ENCODE assay signal across 8 mouse cellular contexts in genomic region chr19:4162646-4163542, GRCm38 (mm10). TPM values are rescaled to one million over a fixed set of nuclear protein-coding genes. Genes with fewer than 3 reads are reported as not detected.
A peak's percentile ranks its signal among the peaks of the same experiment; 100 is the strongest.
DNase-seq lines count a peak whose midpoint lies in the region; ATAC-seq lines count a peak whose summit lies in the region.

TSS of gene Rps6kb2 (minus strand) at chr19:4163354.

- H3K9ac ChIP-seq in hindbrain, embryonic 11.5 days (ENCODE audit: low read depth, low read length), result peak within 1 kb of the TSS; percentile 65

- no peaks in the 10 kb centered on the region for H3K9me3 ChIP-seq in hindbrain, embryonic 11.5 days (ENCODE audit: control insufficient read depth, low read length)

- peak within 1 kb of the TSS; percentile 77 for H3K4me3 ChIP-seq in hindbrain, embryonic 11.5 days (ENCODE audit: low read depth, low read length)

- no peaks in the 10 kb centered on the region for H3K27me3 ChIP-seq in hindbrain, embryonic 11.5 days (ENCODE audit: control insufficient read depth, insufficient read depth, low read length)

- 8% methylated on average over 42 of the region's 42 CpGs for WGBS in hindbrain, embryonic 11.5 days

- H3K4me1 ChIP-seq in hindbrain, embryonic 11.5 days (replicated peaks; ENCODE audit: control insufficient read depth, insufficient read depth, low read length), result peaks cover 5% of the 10 kb centered on the region; the same call in 1 of the 2 replicates

- peak within 1 kb of the TSS; percentile 86 for H3K4me2 ChIP-seq in hindbrain, embryonic 11.5 days (replicated peaks; ENCODE audit: low read depth, low read length)

- peak within 1 kb of the TSS; percentile 51 for H3K27ac ChIP-seq in hindbrain, embryonic 11.5 days (ENCODE audit: low read depth, low read length)

- peak; percentile 92 for ATAC-seq in hindbrain, embryonic 11.5 days (ENCODE audit: low FRiP score)

- H3K36me3 ChIP-seq in hindbrain, embryonic 11.5 days (ENCODE audit: control insufficient read depth, insufficient read depth, low read length), result peaks cover 8% of the 10 kb centered on the region; the same call in 1 of the 2 replicates

- peak; percentile 93 for DNase-seq in MN1 (ENCODE audit: low spot score)
- DNase-seq in cerebellum, adult 9-10 months, result peak; percentile 97
- peak; percentile 97 to 99 for DNase-seq in frontal cortex, adult 2 months (ENCODE audit: extremely low spot score in 1 of 2, low spot score in 1 of 2)
- DNase-seq in hindbrain, embryonic 11.5 days (ENCODE audit: low spot score), result peak; percentile 97
- DNase-seq in layer of hippocampus, postnatal 10 days (ENCODE audit: low spot score in 2 of 2), result peak; percentile 97
- DNase-seq in lung, postnatal 10 days, result peak; percentile 97
- DNase-seq in ovary, postnatal 36 days (ENCODE audit: low spot score), result peak; percentile 93
- peak; percentile 92 for DNase-seq in thymus, postnatal 25 days

RNA-seq across cellular contexts. Expression of gene Rps6kb2, which starts in this region (rescaled TPM):
- polyA plus RNA-seq in frontal cortex, adult 2 months (2012; rRNA removed), result 82.4 and 85.6 TPM in 2 replicates
- 42.2 and 45.7 TPM in 2 replicates for polyA plus RNA-seq in hindbrain, embryonic 11.5 days (2014; fragmentation: Nextera tagmentation; extraction: Ambion mirVana)
- total RNA-seq in layer of hippocampus, postnatal 10 days (2021), result 10 to 100 TPM; 31.6 to 39.9 TPM

Comparison
In these comparisons a context has a peak if more than half of its experiments do, and no peak if none do; other contexts are left out.
1. Peak in every context shown above with its lines: DNase-seq, ATAC-seq, H3K4me3 ChIP-seq and H3K27ac ChIP-seq.